Mouse (Mus musculus) ES-E14 (cell line): ENCODE measurements around the gene Mrps7. TPM values are rescaled to one million over a fixed set of nuclear protein-coding genes. Genes with fewer than 3 reads are reported as not detected.

Experiments used
- DNase-seq: peaks from one replicate; pipeline ENCODE4 v3.0.0-alpha.2; 2013; ENCODE audit warnings: low read depth, low spot score
- H3K27ac ChIP-seq: 2 replicates; pipeline ENCODE4 v1.5.1; 2012; ENCODE audit warnings: low read depth, mild to moderate bottlenecking, low read length, moderate library complexity, mixed read lengths; ENCODE audit not compliant: poor library complexity, insufficient read depth, severe bottlenecking
- H3K36me3 ChIP-seq: 2 replicates; pipeline ENCODE4 v1.6.1; 2012; ENCODE audit warnings: mild to moderate bottlenecking, low read length, moderate library complexity, mixed read lengths; ENCODE audit not compliant: control insufficient read depth, poor library complexity, insufficient read depth, severe bottlenecking
- H3K4me1 ChIP-seq, 2 experiments: fragments of 150-350 bp in 1 of 2; sonication (generic) in 1 of 2; 2 replicates each; pipeline ENCODE4 v1.6.1; 2012; ENCODE audit warnings: low read length in 2 of 2, mild to moderate bottlenecking in 1 of 2, mixed read lengths in 1 of 2; ENCODE audit not compliant: control insufficient read depth in 2 of 2, insufficient read depth in 2 of 2, poor library complexity in 1 of 2
- H3K4me3 ChIP-seq, 2 experiments: fragments of 150-350 bp in 1 of 2; sonication (generic) in 1 of 2; 2 replicates each; pipeline ENCODE4 v1.5.1; 2012; ENCODE audit warnings: low read length in 2 of 2, low read depth in 1 of 2, mild to moderate bottlenecking in 1 of 2, mixed read lengths in 1 of 2; ENCODE audit not compliant: insufficient read depth in 1 of 2, poor library complexity in 1 of 2, severe bottlenecking in 1 of 2
- H3K9ac ChIP-seq: 2 replicates; pipeline ENCODE4 v1.6.1; 2012; ENCODE audit warnings: low read depth, mild to moderate bottlenecking, low read length, mixed read lengths; ENCODE audit not compliant: poor library complexity, insufficient read depth, severe bottlenecking
- H3K9me3 ChIP-seq: fragments of 150-350 bp; sonication (generic); 2 replicates; pipeline ENCODE4 v1.6.1; 2012; ENCODE audit warnings: low read depth, mild to moderate bottlenecking, low read length; ENCODE audit not compliant: control insufficient read depth, insufficient read depth
- CHD2 ChIP-seq: IDR thresholded peaks from 2 replicates; pipeline ENCODE4 v1.6.1; 2014; ENCODE audit warnings: mild to moderate bottlenecking, low read depth, low read length, inconsistent platforms
- HCFC1 ChIP-seq: IDR thresholded peaks from 2 replicates; pipeline ENCODE4 v1.6.1; 2012; ENCODE audit warnings: low read length, inconsistent platforms, borderline replicate concordance; ENCODE audit not compliant: insufficient read depth
- MAFK ChIP-seq: IDR thresholded peaks from 2 replicates; pipeline ENCODE4 v1.6.1; 2014; ENCODE audit warnings: mild to moderate bottlenecking, low read depth, low read length, inconsistent platforms; ENCODE audit not compliant: insufficient read depth
- ZC3H11A ChIP-seq: IDR thresholded peaks from 2 replicates; pipeline ENCODE4 v1.6.1; 2012; ENCODE audit warnings: low read depth, mild to moderate bottlenecking, inconsistent platforms, low read length, borderline replicate concordance
- ZNF384 ChIP-seq: IDR thresholded peaks from 2 replicates; pipeline ENCODE4 v1.6.1; 2012; ENCODE audit warnings: low read depth, low read length, inconsistent platforms
- in situ Hi-C, 2 experiments: fragments of 600-800 bp; cut with MboI; formaldehyde crosslinking; loops; one replicate each; pipeline ENCODE4 v1.15.1; 2025; ENCODE audit warnings: low sequenced_read_pairs in 2 of 2, inconsistent platforms in 1 of 2; ENCODE audit not compliant: unreplicated experiment in 2 of 2
- total RNA-seq: library from RNA; depleted of rRNA; stranded (reverse); fragments of 300-350 nt; gene quantifications from 2 replicates; pipeline ENCODE4 v1.2.3, GENCODE M21; 2012

Gene Mrps7
- total RNA-seq, 1 experiment = 74.9 TPM

DNA sequence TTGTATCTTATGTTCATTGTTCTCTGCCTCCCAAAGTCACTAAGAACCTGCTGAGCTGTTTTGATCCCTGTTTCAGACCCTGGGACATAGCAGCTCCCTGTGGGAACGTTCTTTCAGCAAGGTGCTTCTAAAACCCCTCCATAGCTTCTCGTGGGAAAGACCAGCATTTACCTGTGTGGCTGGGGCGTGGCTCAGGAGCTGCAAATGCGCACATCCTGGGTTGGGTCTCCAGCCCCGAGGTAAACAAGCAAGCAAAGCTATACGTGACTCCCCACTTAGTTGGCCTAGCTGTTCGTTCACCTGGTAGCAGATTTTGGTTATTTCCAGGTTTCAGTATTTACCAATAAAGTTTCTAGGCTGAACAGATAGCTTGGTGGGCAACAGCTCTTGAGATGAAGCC is 28.5 kb downstream of the Mrps7 start:
- H3K4me1 ChIP-seq = peaks cover 7 to 16% of the 10 kb centered on the region in 2 experiments; a peak in 3 of 4 replicates
- no peak overlapping the region for H3K4me3 ChIP-seq
- H3K9me3 ChIP-seq = no peaks in the 10 kb centered on the region
- no peak for TF ChIP-seq MAFK
- no peak for TF ChIP-seq ZNF384
- no peak for TF ChIP-seq CHD2
- no peak for TF ChIP-seq HCFC1
- TF ChIP-seq ZC3H11A = no peak
- no peak for DNase-seq
- no peak overlapping the region; the same call in 1 of the 2 replicates for H3K27ac ChIP-seq
- H3K9ac ChIP-seq = no peak overlapping the region
- in situ Hi-C loops = loop anchor here in 1 of 2 experiments (5.0 kb wide), 1 partner anchor 85 kb away; no protein-coding TSS in a partner anchor
- no peaks in the 10 kb centered on the region for H3K36me3 ChIP-seq

- Histone ChIP-seq H3K9ac (no peak overlapping the region), H3K9me3 (no peaks in the 10 kb centered on the region), H3K36me3 (no peaks in the 10 kb centered on the region), H3K4me3 (no peak overlapping the region), H3K4me1 (peaks cover 5 to 20% of the 10 kb centered on the region in 2 experiments; a peak in 3 of 4 replicates), H3K27ac (no peak overlapping the region)
- no peak for DNase-seq
- in situ Hi-C loops = loop anchor here in 1 of 2 experiments (5.0 kb wide), 1 partner anchor 84 kb away; no protein-coding TSS in a partner anchor
- TF ChIP-seq MAFK (no peak), ZNF384 (no peak), HCFC1 (no peak), ZC3H11A (no peak), CHD2 (no peak)
Observed at GRCm38 (mm10) chr11:115632862-115633261, 29.1 kb downstream of the Mrps7 start.

DNA sequence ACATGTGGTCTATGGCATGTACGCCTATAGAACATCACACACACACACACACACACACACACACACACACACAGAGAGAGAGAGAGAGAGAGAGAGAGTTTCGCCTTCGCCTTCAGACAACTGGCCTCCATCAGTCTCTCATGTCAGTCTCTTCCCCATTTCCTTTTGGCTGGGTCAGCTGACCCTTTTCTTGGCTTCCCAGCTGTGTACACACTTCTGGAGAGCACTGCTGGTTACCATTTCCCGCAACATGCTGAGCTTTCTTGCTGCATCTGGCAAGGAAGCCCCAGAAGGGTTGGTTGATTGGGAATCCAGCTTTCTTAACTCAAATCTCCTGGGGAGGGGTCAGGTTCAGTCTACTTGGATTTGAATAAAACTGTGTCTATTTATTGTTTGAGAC is 30.4 kb downstream of the Mrps7 start:
- no peak overlapping the region for H3K9ac ChIP-seq
- no peak overlapping the region for H3K4me3 ChIP-seq
- TF ChIP-seq HCFC1 (no peak), ZC3H11A (no peak), ZNF384 (no peak), CHD2 (no peak), MAFK (no peak)
- H3K9me3 ChIP-seq = no peaks in the 10 kb centered on the region
- DNase-seq = no peak
- peaks cover 5 to 23% of the 10 kb centered on the region in 2 experiments; a peak in 3 of 4 replicates for H3K4me1 ChIP-seq
- H3K36me3 ChIP-seq = no peaks in the 10 kb centered on the region
- no peak overlapping the region for H3K27ac ChIP-seq
- in situ Hi-C loops = loop anchor here in 1 of 2 experiments (5.0 kb wide), 1 partner anchor 83 kb away; no protein-coding TSS in a partner anchor

GRCm38 (mm10) chr11:115635041-115635440 is 31.3 kb downstream of the Mrps7 start:
- Histone ChIP-seq H3K9ac (no peak overlapping the region), H3K9me3 (no peaks in the 10 kb centered on the region), H3K27ac (no peak overlapping the region), H3K4me1 (peaks cover 5 to 27% of the 10 kb centered on the region in 2 experiments; a peak in 3 of 4 replicates), H3K4me3 (no peak overlapping the region), H3K36me3 (no peaks in the 10 kb centered on the region)
- TF ChIP-seq HCFC1 = no peak
- no peak for TF ChIP-seq MAFK
- no peak for TF ChIP-seq ZNF384
- no peak for TF ChIP-seq CHD2
- no peak for TF ChIP-seq ZC3H11A
- DNase-seq = no peak
- in situ Hi-C loops = no loop called here

- Histone ChIP-seq H3K36me3 (no peaks in the 10 kb centered on the region), H3K27ac (no peak overlapping the region), H3K9me3 (no peaks in the 10 kb centered on the region), H3K4me3 (no peak overlapping the region), H3K9ac (no peak overlapping the region), H3K4me1 (peaks cover 5 to 28% of the 10 kb centered on the region in 2 experiments; a peak in 3 of 4 replicates)
- no peak for DNase-seq
- TF ChIP-seq ZC3H11A (no peak), CHD2 (no peak), ZNF384 (no peak), HCFC1 (no peak), MAFK (no peak)
- in situ Hi-C loops = no loop called here
Observed at GRCm38 (mm10) chr11:115635484-115635883, 31.8 kb downstream of the Mrps7 start.
